Mouse (Mus musculus) myocyte (in vitro differentiated cells): ENCODE data around the gene Tc2n.

Experiments
- E2F4 ChIP-seq: IDR thresholded peaks from one replicate; pipeline ENCODE4 v1.6.1; 2011; ENCODE audit warnings: mild to moderate bottlenecking, control low read depth, moderate library complexity; ENCODE audit not compliant: insufficient read depth
- MAX ChIP-seq: IDR thresholded peaks from one replicate; pipeline ENCODE4 v1.6.1; 2011; ENCODE audit warnings: low read depth, mild to moderate bottlenecking, control low read depth
- POLR2A ChIP-seq: IDR thresholded peaks from one replicate; pipeline ENCODE4 v1.6.1; 2011; ENCODE audit warnings: low read depth, mild to moderate bottlenecking, control low read depth, moderate library complexity; ENCODE audit not compliant: insufficient read length
- POLR2AphosphoS2 ChIP-seq: IDR thresholded peaks from one replicate; pipeline ENCODE4 v1.6.1; 2011; ENCODE audit warnings: low read depth, control low read depth; ENCODE audit not compliant: insufficient read length
- TCF12 ChIP-seq: IDR thresholded peaks from one replicate; pipeline ENCODE4 v1.6.1; 2011; ENCODE audit warnings: mild to moderate bottlenecking, control low read depth; ENCODE audit not compliant: poor library complexity, insufficient read depth, severe bottlenecking
- USF1 ChIP-seq: IDR thresholded peaks from one replicate; pipeline ENCODE4 v1.6.1; 2011; ENCODE audit warnings: low read depth, mild to moderate bottlenecking, control low read depth, moderate library complexity

DNA sequence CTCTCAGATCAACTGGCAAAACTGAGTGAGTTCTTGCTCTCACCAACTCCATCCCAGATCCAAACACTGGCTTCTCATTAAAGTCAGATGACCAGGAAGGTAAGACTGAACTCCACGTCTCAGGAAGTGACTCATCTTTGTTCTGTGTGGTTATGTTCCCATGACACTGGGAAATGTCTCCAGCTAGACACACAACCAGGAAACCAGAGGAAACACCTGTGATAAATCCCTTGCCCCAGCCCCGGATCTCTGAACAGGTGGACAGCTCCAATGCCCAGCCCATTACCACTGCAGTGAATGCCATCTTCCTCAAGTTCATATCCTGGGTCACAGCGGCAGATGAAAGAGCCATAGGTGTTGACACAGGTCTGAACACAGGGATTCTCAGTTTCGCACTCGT lies 46.5 kb upstream of the Tc2n start:
- TF ChIP-seq POLR2AphosphoS2 (no peak), TCF12 (no peak), E2F4 (no peak), POLR2A (no peak), USF1 (no peak), MAX (no peak)
